Mouse (Mus musculus): ENCODE measurements around the gene Meaf6.

GRCm38 (mm10) chr4:125077700-125078099 lies 7.2 kb upstream of the Meaf6 start:
- TF ChIP-seq CTCF (IDR thresholded peaks at IDR 0.05; ENCODE audit: extremely low read depth, insufficient read length, insufficient replicate concordance, low read depth, low read length) = no peak
- no peak for TF ChIP-seq POLR2A (IDR thresholded peaks at IDR 0.05; ENCODE audit: low read depth, low read length)
